Mouse (Mus musculus) MN1 (cell line): ENCODE measurements around the gene Lrrc1.

Experiments used
- DNase-seq: peaks from one replicate; pipeline ENCODE4 v3.0.0-alpha.2; 2016; ENCODE audit warnings: low spot score

The Lrrc1 gene

DNA sequence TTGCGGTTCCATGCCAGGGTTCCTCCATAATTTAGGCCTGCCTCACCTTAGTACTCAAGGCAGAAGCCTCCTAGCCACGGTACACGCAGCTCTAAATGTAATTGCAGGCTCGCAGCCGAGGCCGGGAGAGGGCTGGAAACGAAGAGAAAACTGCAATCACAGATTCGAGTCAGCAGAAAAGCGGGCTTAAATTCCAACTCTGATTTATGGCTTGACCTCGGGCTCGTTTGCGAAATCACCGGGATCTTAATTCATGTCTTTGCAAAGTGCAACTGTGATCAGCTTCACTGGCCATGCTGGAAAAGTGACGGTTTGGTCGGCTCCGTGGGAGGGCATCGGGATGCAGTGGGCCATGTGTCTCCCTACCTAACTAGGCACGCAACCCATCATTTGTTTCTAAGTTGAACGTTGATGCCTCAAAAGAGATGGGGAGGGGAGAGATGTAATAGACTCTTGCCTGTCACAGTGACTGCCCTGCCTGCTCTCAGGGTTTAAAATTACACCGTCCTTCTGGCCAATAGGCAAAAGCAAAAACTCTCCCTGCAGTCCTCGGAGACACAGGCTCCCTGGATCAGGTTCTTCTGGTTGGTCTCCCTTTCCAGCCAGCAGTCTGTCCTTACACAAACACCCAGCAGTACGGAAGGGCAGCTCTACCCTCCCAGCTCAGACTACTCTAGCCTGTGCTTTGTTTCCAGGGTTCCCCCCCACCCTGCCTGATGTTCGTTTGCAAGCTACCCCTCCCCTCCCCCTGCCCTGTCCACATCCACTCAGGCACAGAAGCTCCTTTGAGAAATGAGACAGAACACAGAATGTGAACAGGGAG lies 117.2 kb downstream of the Lrrc1 start:
- DNase-seq: no peak

DNA sequence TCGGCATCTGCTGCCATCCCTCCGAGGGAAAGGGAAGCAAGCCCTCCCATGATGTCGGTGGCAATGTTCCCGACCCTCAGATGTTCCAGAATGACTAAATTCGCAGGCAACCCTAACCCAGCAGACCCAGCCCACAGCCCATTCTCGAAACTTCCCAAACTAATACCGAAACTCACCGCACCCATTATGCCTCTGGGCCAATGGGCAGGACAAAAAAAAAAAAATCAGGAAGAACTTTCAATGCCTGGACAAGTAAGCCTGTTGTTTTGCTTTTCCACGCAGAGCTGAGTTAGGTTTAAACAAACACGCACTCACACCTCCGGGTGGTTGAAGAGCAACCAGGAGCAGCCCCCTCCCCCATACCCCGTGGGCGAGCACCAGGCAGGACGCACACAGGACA lies 118.6 kb downstream of the Lrrc1 start:
- DNase-seq: no peak

DNA sequence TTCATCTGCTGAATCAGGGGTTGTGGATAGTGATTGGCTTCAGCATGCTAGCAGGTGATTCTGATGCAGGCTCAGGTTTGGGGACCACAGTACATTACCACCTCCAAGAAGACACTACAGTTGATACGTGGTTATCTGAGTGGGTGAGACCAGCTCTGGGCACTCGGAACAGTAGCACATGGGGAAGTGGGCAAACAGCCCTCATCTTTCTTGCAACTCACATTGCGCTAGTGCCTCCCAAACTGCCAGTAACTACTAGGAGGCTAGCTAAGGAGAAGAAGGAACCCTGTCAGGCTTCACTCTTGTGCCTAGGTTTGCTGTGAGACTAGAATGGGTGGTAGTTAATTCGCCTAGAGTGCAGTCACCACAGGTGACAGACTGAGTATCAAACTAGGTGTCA lies 119.1 kb downstream of the Lrrc1 start:
- DNase-seq: no peak

DNA sequence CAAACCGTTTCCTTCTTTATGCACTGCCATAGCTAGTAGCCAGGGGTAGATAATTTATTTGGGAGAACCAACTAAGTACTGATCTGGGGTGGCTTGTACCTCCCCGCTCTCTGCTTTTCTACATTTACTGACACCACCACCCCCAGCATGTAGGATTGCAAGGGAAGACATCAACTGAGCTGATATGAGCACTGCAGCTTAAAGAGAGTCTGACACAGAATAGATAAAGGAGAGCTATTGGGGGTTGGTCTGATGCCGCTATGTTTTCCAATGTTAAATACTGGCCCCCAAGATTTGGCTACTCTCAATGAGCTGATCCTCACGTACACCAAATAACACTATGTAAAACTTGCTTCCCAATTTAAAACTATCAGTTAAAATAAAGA lies 124.5 kb downstream of the Lrrc1 start:
- no peak for DNase-seq

DNA sequence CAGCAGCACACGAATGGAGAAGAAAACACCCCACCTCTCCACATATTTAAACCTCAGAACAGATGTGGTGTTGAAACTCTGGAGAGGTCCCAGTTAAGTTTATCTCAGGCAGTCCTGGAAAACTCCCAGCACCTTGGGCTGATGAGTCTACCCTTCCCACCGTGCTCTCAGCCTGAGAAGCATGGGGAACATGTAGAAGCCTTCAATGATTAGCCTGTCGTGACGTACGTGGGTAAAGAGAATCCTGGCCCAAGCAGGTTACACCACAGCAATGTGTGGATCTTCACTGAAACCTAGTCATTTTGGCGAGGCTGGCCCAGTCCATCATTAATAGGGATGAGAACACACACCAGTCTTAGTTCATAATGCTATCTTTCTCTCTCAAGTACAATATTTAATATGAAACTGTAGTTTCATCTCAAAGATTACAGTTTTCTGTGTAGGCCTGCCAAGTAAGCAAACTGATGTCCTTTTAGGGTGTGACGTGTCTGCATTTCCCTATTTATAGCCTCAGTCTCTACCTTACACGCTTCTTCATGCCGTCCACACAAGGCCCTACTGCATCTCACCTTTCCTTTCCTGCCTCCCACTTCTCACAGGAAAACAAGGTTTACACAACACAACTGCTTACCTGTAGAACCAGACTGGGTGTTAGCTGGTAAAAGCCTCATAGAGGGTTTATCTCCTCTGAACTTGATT lies 125.0 kb downstream of the Lrrc1 start:
- DNase-seq: no peak

DNA sequence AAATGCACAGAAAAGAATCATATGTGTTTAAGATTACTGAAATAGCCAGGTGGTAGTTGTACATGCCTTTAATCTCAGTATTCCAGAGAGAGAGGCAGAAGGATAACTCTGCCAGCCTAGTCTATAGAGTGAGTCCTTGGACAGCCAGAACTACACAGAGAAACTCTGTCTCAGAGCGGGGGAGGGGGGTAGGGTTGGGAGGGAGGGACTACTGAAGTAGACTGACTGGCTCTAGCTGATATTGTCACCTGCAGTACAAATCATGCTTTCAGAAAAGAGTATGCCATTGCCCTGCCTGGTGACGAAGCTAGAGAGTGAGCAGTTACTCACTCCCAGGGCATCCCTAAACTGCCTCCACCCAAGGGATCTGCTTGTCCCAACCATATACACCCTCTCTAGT lies 125.9 kb downstream of the Lrrc1 start:
- DNase-seq: no peak

DNA sequence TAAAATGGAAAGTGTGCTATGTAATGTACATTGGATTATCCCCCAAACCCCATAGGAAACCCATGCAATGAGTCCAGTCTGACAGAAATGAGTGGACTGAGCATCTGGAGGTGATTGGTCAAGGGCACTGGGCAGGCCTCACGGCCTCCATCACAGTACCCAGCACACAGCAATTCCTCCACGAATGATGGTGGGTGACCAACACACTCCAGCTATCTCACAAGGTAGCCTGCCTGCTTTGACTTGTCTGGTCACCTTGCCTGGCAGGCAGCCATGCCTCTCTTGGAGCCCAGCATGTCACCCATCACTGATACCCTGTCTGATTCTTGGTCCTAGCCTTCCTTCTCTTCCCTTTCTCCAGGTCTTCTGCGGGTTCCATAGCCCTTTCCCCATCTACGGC lies 128.2 kb downstream of the Lrrc1 start:
- no peak for DNase-seq

DNA sequence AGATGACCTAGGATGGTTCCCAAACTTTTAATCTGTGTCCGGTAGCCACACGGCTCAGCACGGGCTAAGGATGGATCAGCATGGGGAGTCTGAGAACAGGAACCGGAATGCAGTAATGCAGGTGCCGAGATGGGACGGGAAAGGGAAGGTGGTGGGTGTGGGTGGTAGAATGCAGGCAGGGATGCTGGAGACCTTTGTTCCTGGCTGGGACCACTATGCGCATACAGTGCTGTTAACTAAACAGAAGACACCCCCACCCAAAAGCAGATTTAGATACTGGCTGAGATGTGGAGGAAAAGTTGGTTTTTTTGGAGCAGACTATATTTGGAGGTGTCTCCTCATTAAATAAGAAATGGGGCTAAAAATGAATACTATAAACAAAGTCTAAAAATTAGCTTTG lies 128.7 kb downstream of the Lrrc1 start:
- DNase-seq: no peak

DNA sequence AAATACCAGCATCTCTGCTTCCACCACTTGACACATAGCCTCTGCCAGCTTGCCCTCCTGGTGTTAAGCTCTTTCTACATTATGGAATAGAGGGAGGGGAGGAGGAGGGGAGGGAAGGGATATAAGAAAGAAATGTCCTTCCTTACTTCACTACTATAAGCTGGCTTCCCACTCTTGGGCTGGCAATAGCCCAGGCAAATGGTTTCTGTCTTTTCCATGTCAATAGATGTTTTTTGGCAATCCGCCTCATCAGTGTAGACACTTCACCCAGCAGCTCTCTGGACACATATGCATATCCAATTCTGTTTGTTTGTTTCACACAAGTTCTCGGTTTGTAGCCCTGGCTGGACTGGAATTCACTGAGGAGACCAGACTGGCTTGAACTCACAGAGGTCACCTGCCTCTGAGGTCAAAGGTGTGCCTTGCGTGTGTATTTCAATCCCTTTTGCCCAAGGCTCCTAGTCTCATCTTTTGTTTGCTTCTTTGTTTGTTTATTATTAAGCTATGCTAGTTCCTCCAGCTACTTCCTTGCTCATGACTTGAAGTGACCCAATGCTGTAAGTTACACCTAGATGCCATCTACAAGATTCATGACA lies 132.7 kb downstream of the Lrrc1 start:
- DNase-seq: no peak

DNA sequence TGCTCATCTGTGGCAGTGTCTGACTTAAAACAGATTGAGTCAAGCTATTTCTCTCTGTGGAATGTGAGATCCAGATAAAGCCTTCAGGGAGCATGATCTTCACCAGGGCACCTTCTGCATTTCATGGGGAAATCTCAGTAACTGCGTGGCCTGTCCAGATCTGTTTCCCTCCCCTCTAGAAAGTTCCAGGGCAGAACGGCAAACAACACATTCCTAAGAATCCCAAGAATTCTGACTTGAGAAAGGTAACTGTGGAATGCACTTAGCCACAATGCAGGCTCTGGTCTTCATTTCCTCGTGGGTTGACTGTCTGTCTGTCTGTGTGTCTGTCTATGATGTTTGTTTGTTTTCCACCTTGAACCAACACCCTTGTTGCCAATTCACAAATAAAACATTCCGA lies 133.7 kb downstream of the Lrrc1 start:
- no peak for DNase-seq

DNA sequence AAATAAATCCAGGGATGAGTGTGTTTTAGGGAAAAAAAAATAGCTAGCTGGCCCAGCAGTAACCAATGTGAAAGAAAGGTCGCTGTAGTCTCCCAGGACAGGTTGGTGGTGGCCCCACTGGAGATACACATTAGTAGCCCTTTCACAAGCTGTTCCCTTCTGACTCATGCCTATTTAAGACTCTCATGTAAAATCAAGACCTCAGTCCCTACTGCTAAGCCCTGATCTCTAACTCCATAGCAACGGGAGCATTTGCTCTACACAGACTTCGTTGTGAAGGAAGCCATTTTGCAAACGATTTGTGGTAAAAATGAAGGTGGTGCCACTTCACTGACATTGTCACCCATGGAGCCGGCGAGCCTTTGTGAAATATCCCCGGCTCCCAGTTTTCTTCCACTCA lies 134.1 kb downstream of the Lrrc1 start:
- DNase-seq: no peak

DNA sequence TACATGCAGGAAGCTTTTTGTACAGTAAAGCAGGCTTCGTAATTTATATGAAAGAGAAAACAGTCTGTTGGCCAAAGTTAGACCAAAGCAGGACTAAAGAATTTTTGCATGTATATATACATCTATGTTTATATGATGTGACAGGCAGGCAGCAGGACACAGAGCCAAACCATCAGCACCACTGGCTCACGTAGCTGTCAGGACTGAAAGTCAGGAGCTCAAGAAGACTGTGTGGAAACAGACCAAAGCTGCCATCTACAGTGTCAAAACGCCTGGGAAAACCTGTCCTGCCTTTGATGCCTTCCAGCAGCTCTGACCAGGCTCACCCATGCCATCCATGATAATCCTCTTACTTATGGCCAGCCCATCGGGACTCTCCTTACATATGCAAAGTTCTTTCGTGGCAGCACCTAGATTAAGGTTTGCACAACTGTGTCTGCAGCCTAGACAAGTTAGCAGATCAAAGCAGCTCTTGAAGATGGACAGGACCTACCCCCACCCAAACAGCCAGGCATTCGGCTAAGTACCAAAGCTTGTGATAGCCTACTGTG lies 136.5 kb downstream of the Lrrc1 start:
- DNase-seq: no peak

DNA sequence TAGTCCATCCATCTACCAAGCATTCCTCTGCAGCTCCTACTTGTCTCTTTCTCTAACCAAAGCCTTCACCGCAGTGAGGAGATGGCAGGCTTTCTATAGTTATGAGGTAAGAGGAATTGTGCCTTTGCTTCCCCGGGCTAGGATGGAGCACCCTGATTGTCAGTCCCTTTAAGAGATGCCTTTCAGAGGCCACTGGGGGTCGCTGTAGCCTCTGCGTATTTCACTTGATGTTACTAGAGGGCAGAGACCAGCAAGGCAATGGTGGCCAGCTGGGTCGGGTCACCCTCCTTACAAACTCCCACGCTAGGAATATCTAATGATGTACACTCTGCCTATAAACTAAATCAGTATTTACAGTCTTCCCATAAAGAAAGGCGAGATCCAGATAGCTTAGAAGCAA lies 137.8 kb downstream of the Lrrc1 start:
- DNase-seq: no peak

DNA sequence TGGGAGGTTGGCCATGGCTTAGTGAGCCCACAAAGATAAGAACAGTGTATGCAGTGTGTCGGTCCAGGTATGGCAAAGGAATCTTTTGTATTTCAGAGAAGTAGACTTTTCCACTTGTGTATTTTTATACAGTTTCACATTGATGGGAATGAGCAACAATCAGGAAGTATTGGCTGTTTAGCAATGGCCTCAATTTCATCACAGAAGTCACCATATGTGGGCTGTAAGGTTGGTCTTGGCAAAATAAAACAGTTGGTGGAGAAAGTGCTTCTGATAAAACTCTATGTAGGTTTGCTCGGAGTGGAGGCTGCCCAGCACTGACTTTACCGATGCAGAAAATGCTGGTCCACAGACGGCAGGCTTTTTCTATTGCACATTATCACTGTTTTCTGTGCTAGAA lies 140.2 kb downstream of the Lrrc1 start:
- no peak for DNase-seq

DNA sequence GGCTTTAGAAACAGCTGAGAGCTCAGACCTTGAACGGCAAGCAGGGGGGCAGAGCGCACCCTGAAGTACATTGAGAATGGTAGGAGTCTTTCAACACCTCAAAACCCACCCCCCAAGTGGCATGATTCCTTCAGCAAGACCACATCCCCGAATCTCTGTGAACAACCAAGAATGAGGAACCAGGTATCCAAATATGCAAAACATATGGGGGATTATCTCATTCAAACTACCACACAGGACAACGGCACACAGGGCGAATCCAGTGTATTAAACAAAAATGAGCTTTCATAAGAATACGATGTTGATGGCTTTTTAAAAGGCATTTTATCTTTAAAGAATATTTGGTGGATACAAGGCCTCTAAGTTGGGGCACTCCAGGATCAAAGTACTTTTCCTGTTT lies 140.7 kb downstream of the Lrrc1 start:
- DNase-seq: no peak

DNA sequence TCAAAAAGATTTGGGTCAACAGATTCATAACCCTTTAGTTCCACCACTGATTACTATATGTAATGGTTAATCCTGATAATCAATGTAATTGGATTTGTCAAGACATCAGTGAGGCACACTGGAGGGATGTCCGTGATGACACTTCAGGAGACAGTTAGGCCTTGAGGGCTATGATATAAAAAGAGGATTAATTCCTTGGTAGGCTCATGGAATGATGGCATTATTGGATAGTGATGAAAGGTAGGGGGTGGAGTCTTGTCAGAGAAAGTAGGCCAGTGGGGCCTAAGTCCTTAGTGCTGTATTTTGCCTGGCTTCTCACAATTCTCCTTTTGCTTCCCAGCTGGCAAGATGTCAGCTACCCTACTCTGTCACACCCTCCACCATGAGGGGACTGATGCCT lies 141.7 kb downstream of the Lrrc1 start:
- no peak for DNase-seq

DNA sequence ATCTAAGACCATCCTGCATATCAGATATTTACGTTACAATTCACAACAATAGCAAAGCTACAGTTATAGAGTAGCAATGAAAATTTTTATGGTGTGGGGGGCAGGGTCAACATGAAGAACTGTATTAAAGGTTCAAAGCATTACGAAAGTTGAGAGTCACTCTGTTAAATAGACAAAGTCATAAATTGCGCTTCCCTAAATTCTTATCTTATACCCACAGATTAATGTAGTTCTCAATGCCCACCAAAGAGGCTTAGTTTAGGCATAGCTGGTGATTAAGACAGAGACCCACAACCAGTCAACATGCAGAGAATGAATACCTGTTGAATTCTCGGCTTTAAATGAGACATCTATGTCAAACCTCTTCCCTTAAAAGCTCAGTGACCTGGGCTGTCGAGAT lies 144.9 kb downstream of the Lrrc1 start:
- DNase-seq: no peak

DNA sequence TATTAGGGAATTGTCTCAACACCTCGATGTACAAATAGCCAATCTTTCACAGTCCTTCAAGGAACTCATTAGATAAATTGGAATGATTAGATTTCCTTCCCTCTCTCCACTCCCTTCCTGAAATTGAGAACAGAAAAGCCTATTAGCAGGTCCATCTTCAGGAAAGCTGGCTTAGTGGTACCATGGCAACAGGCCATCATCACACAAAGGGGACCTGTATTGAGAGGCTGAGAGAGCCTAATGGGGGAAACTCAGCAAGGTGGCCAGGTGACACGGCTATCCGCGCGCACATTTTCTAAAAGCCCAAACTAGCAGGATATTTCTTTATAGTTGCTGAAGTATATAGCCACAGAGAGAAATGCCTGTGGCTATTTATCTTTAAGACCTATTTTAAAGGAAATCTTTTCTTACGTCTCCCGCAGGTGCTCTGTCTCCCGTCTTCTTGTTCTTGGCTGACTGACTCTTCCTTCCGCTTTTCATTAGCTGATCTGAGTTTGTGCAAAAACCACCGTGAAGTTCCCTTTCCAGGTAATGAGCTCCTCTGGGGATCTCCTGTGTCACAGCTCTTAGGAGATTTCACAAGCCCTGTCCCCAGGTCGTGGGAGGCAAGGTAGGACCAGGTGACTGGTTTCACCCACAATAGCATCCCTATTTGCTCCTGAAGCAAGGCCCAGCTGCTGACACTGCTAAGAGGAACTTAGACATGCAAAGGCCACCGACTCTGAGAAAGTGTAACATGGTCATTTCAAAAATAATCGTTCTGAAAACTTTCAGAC lies 145.6 kb downstream of the Lrrc1 start:
- DNase-seq: no peak

DNA sequence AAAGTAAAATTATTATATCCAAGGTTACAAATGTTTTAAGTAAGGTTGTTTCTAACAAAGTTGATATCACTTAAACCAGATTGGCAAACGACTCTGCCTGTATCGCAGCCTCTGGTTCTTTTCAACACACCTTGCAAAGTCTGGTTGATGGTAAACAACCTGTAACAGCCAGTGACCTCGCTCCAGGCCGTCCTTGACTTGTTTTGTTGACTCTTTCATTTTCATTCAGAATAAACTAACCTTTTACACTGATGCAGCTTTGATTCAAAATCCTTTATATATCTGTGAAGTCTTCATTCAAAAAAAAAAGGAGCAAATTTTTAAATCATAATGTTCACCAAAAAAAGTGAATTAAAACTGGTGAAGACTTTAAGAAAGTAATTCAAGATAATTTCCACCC lies 147.6 kb downstream of the Lrrc1 start:
- no peak for DNase-seq

DNA sequence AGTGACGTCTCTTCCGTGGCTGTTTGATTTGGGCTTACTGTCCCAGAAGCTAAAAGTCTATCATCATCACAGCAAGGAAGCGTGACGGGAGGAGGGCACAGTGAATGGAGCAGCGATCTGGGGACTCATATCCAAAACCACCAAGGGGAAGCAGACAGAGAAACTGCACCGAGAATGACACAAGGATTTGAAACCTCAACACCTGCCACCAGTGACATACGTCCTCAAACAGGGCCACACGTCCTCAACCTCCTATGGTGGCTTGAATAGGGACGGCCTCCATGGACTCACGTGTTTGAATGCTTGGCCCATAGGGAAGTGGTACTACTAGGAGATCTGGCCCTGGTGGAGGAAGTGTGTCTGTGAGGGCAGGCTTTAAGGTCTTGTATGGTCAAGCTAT lies 153.4 kb downstream of the Lrrc1 start:
- no peak for DNase-seq

DNA sequence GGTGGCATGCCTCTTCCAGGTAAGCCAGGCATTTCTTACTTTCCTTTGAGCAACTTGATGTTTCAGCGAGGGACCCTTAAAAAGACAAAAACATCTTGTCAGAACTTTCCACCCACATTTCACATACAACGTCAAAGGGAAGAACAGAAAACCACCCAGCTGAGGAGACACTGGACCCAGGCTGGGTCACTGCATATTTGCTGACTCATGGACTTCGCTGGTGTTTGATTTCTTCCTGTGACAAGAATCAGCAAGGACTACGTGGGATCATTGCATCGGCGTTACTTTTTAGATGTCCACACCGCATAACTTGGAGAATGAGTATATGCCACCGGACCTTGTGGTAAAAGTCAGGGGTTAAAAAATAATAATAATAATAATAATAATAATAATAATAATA lies 155.7 kb downstream of the Lrrc1 start:
- no peak for DNase-seq

DNA sequence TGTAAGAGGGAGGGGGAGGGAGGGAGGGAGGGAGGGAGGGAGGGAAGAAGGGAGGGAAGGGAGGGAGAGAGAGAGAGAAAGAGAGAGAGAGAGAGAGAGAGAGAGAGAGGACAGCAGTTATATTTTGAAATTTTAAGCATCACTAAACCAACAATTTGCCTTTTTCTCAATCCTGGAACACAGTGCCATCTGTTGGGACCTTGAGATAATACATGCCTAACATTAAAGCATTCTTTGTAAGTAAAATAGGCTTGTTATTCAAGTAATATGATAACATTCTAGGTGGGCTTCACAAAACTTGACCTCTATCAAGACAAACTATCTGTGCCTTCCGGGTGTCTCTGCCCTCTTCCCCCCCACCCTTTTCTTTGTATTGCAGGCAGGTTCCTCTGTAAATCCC lies 157.9 kb downstream of the Lrrc1 start:
- peak; percentile 26 for DNase-seq
